Mouse (Mus musculus) midbrain, embryonic 15.5 days (tissue): ENCODE measurements around the gene Wdr95. TPM values are rescaled to one million over a fixed set of nuclear protein-coding genes. Genes with fewer than 3 reads are reported as not detected.

Source experiments
- ATAC-seq: fragments of 200-750 bp; cut with Nextera tagmentation; replicated peaks from 2 replicates; pipeline ENCODE4 v1.8.0; 2017; ENCODE audit warnings: moderate TSS enrichment
- H3K27ac ChIP-seq: fragments of 300-500 bp; sonication (generic); 2 replicates; pipeline ENCODE4 v1.5.1; 2015; ENCODE audit warnings: mild to moderate bottlenecking, inconsistent platforms
- H3K27me3 ChIP-seq: fragments of 300-500 bp; sonication (generic); replicated peaks from 2 replicates; pipeline ENCODE4 v1.6.1; 2015; ENCODE audit warnings: inconsistent platforms
- H3K36me3 ChIP-seq: fragments of 300-500 bp; sonication (generic); replicated peaks from 2 replicates; pipeline ENCODE4 v1.6.1; 2015; ENCODE audit warnings: inconsistent platforms
- H3K4me1 ChIP-seq: fragments of 300-500 bp; sonication (generic); 2 replicates; pipeline ENCODE4 v1.6.1; 2015; ENCODE audit warnings: inconsistent platforms
- H3K4me2 ChIP-seq: fragments of 300-500 bp; sonication (generic); 2 replicates; pipeline ENCODE4 v1.6.1; 2015; ENCODE audit warnings: inconsistent platforms, mild to moderate bottlenecking, moderate library complexity
- H3K4me3 ChIP-seq: fragments of 300-500 bp; sonication (generic); 2 replicates; pipeline ENCODE4 v1.5.1; 2015; ENCODE audit warnings: mild to moderate bottlenecking, inconsistent platforms
- H3K9ac ChIP-seq: fragments of 300-500 bp; sonication (generic); 2 replicates; pipeline ENCODE4 v1.6.1; 2015; ENCODE audit warnings: mild to moderate bottlenecking, inconsistent platforms
- H3K9me3 ChIP-seq: fragments of 300-500 bp; sonication (generic); 2 replicates; pipeline ENCODE4 v1.6.1; 2016; ENCODE audit warnings: inconsistent platforms
- WGBS: fragments of 180-500 bp; shearing (Covaris S2); methylation state at CpG from one replicate; pipeline ENCODE4 v1.1.7; 2015; ENCODE audit warnings: mixed read lengths; 5-methylcytosine and 5-hydroxymethylcytosine counted together
- polyA plus RNA-seq: library from polyadenylated mRNA; unstranded; fragments of >200 nt; fragmentation: Nextera tagmentation; extraction: Ambion mirVana; gene quantifications from 2 replicates; pipeline ENCODE4 v1.2.1, GENCODE M21; 2015

Wdr95 gene
- polyA plus RNA-seq, 1 experiment from 2014 or later = 0.14 TPM

- H3K4me3 ChIP-seq = no peak overlapping the region
- H3K36me3 ChIP-seq = no peaks in the 10 kb centered on the region
- H3K4me1 ChIP-seq = peaks cover 11% of the 10 kb centered on the region
- no peaks in the 10 kb centered on the region for H3K9me3 ChIP-seq
- no peak overlapping the region; the same call in 1 of the 2 replicates for H3K4me2 ChIP-seq
- ATAC-seq = no peak
- H3K27me3 ChIP-seq = no peaks in the 10 kb centered on the region
- H3K27ac ChIP-seq = peak overlapping the region; percentile 68
- WGBS = 49% methylated on average over 23 of the region's 23 CpGs
- no peak overlapping the region for H3K9ac ChIP-seq
Measured at GRCm38 (mm10) chr5:149503423-149504175, 24.9 kb upstream of the Wdr95 start.

GRCm38 (mm10) chr5:149504985-149505384 is 23.5 kb upstream of the Wdr95 start:
- H3K9ac ChIP-seq = no peak overlapping the region
- H3K27me3 ChIP-seq = no peaks in the 10 kb centered on the region
- H3K4me3 ChIP-seq = no peak overlapping the region
- H3K4me2 ChIP-seq = no peak overlapping the region
- H3K4me1 ChIP-seq = peaks cover 11% of the 10 kb centered on the region
- no peak for ATAC-seq
- no peaks in the 10 kb centered on the region for H3K36me3 ChIP-seq
- H3K27ac ChIP-seq = no peak overlapping the region
- no peaks in the 10 kb centered on the region for H3K9me3 ChIP-seq
- 86% methylated on average over 8 of the region's 8 CpGs for WGBS

- no peak for ATAC-seq
- Histone ChIP-seq H3K27ac (no peak overlapping the region), H3K36me3 (no peaks in the 10 kb centered on the region), H3K9ac (no peak overlapping the region), H3K4me1 (peaks cover 11% of the 10 kb centered on the region), H3K4me2 (no peak overlapping the region), H3K27me3 (no peaks in the 10 kb centered on the region), H3K9me3 (no peaks in the 10 kb centered on the region), H3K4me3 (no peak overlapping the region)
- 95% methylated on average over 2 of the region's 2 CpGs for WGBS
Measured at GRCm38 (mm10) chr5:149506033-149506432, 22.4 kb upstream of the Wdr95 start.

GRCm38 (mm10) chr5:149508094-149509029 is 20.1 kb upstream of the Wdr95 start:
- Histone ChIP-seq H3K4me3 (no peak overlapping the region), H3K27me3 (no peaks in the 10 kb centered on the region), H3K36me3 (no peaks in the 10 kb centered on the region), H3K9ac (no peak overlapping the region), H3K27ac (no peak overlapping the region), H3K4me2 (no peak overlapping the region), H3K9me3 (no peaks in the 10 kb centered on the region), H3K4me1 (peaks cover 10% of the 10 kb centered on the region)
- 82% methylated on average over 20 of the region's 20 CpGs for WGBS
- ATAC-seq = no peak

GRCm38 (mm10) chr5:149510323-149510722 is 18.2 kb upstream of the Wdr95 start:
- no peaks in the 10 kb centered on the region for H3K9me3 ChIP-seq
- no peaks in the 10 kb centered on the region for H3K36me3 ChIP-seq
- WGBS = 64% methylated on average over 13 of the region's 13 CpGs
- no peak for ATAC-seq
- no peaks in the 10 kb centered on the region for H3K27me3 ChIP-seq
- H3K27ac ChIP-seq = no peak overlapping the region
- H3K4me2 ChIP-seq = no peak overlapping the region
- no peak overlapping the region for H3K4me3 ChIP-seq
- peaks cover 21% of the 10 kb centered on the region for H3K4me1 ChIP-seq
- H3K9ac ChIP-seq = no peak overlapping the region

- no peak for ATAC-seq
- Histone ChIP-seq H3K4me2 (no peak overlapping the region), H3K27ac (no peak overlapping the region), H3K36me3 (no peaks in the 10 kb centered on the region), H3K9ac (no peak overlapping the region), H3K4me1 (peaks cover 24% of the 10 kb centered on the region), H3K9me3 (no peaks in the 10 kb centered on the region), H3K4me3 (no peak overlapping the region), H3K27me3 (no peaks in the 10 kb centered on the region)
- WGBS = 14% methylated on average over 3 of the region's 3 CpGs
Measured at GRCm38 (mm10) chr5:149512695-149513094, 15.8 kb upstream of the Wdr95 start.

- Histone ChIP-seq H3K4me2 (peak overlapping the region; percentile 22; the same call in 1 of the 2 replicates), H3K27me3 (no peaks in the 10 kb centered on the region), H3K4me1 (peaks cover 24% of the 10 kb centered on the region), H3K4me3 (no peak overlapping the region), H3K27ac (peak overlapping the region; percentile 66), H3K36me3 (no peaks in the 10 kb centered on the region), H3K9me3 (no peaks in the 10 kb centered on the region), H3K9ac (no peak overlapping the region)
- no peak for ATAC-seq
- 20% methylated on average over 9 of the region's 9 CpGs for WGBS
Measured at GRCm38 (mm10) chr5:149513438-149514086, 14.9 kb upstream of the Wdr95 start.

GRCm38 (mm10) chr5:149514087-149514671 is 14.3 kb upstream of the Wdr95 start:
- Histone ChIP-seq H3K9me3 (no peaks in the 10 kb centered on the region), H3K4me3 (no peak overlapping the region), H3K27ac (peak overlapping the region; percentile 66), H3K27me3 (no peaks in the 10 kb centered on the region), H3K36me3 (no peaks in the 10 kb centered on the region), H3K9ac (no peak overlapping the region), H3K4me1 (peaks cover 24% of the 10 kb centered on the region), H3K4me2 (peak overlapping the region; percentile 22)
- ATAC-seq = peak; percentile 65
- 11% methylated on average over 14 of the region's 14 CpGs for WGBS

- Histone ChIP-seq H3K9ac (no peak overlapping the region), H3K27ac (peak overlapping the region; percentile 66), H3K9me3 (no peaks in the 10 kb centered on the region), H3K4me3 (no peak overlapping the region), H3K4me1 (peaks cover 24% of the 10 kb centered on the region), H3K36me3 (no peaks in the 10 kb centered on the region), H3K27me3 (no peaks in the 10 kb centered on the region), H3K4me2 (no peak overlapping the region)
- ATAC-seq = no peak
- 22% methylated on average over 2 of the region's 3 CpGs for WGBS
Measured at GRCm38 (mm10) chr5:149514890-149515289, 13.6 kb upstream of the Wdr95 start.

GRCm38 (mm10) chr5:149517116-149517515 is 11.4 kb upstream of the Wdr95 start:
- WGBS = 60% methylated on average over 6 of the region's 6 CpGs
- Histone ChIP-seq H3K4me1 (peaks cover 33% of the 10 kb centered on the region), H3K4me3 (no peak overlapping the region), H3K36me3 (no peaks in the 10 kb centered on the region), H3K9me3 (no peaks in the 10 kb centered on the region), H3K27ac (no peak overlapping the region), H3K4me2 (no peak overlapping the region), H3K27me3 (no peaks in the 10 kb centered on the region), H3K9ac (no peak overlapping the region)
- no peak for ATAC-seq

- Histone ChIP-seq H3K9me3 (no peaks in the 10 kb centered on the region), H3K4me3 (no peak overlapping the region), H3K27ac (no peak overlapping the region), H3K27me3 (no peaks in the 10 kb centered on the region), H3K9ac (no peak overlapping the region), H3K36me3 (no peaks in the 10 kb centered on the region), H3K4me1 (peaks cover 28% of the 10 kb centered on the region), H3K4me2 (no peak overlapping the region)
- 75% methylated on average over 5 of the region's 5 CpGs for WGBS
- no peak for ATAC-seq
Measured at GRCm38 (mm10) chr5:149520806-149521205, 7.7 kb upstream of the Wdr95 start.

- no peak for ATAC-seq
- Histone ChIP-seq H3K27me3 (no peaks in the 10 kb centered on the region), H3K27ac (peak overlapping the region; percentile 93), H3K4me2 (peak overlapping the region; percentile 34), H3K4me3 (no peak overlapping the region), H3K9me3 (no peaks in the 10 kb centered on the region), H3K4me1 (peaks cover 53% of the 10 kb centered on the region), H3K9ac (no peak overlapping the region), H3K36me3 (no peaks in the 10 kb centered on the region)
- 24% methylated on average over 6 of the region's 6 CpGs for whole genome bisulfite sequencing
Measured at GRCm38 (mm10) chr5:149523856-149524241, 4.6 kb upstream of the Wdr95 start.
